Mouse (Mus musculus) c-Kit-positive CD71-positive TER-119-positive erythroid progenitor cells, embryonic 14.5 days (primary cell): ENCODE results near the gene Ntf3.

Experiments
- DNase-seq: peaks from one replicate; pipeline ENCODE4 v3.0.0-alpha.2; 2013; ENCODE audit warnings: low spot score

The Ntf3 gene

GRCm38 (mm10) chr6:126159279-126160066 is 7.2 kb downstream of the Ntf3 start:
- no peak for DNase-seq

- DNase-seq, result no peak
Observed at GRCm38 (mm10) chr6:126155928-126156327, 10.8 kb downstream of the Ntf3 start.

- DNase-seq, result no peak
Observed at GRCm38 (mm10) chr6:126154372-126154982, 12.2 kb downstream of the Ntf3 start.

- DNase-seq, result no peak
Observed at GRCm38 (mm10) chr6:126153154-126153553, 13.6 kb downstream of the Ntf3 start.

- no peak for DNase-seq
Observed at GRCm38 (mm10) chr6:126143659-126144058, 23.1 kb downstream of the Ntf3 start.

- DNase-seq, result no peak
Observed at GRCm38 (mm10) chr6:126142741-126143140, 24.0 kb downstream of the Ntf3 start.

GRCm38 (mm10) chr6:126142021-126142554 is 24.6 kb downstream of the Ntf3 start:
- no peak for DNase-seq

- DNase-seq, result no peak
Observed at GRCm38 (mm10) chr6:126141472-126141871, 25.2 kb downstream of the Ntf3 start.

- no peak for DNase-seq
Observed at GRCm38 (mm10) chr6:126140961-126141360, 25.7 kb downstream of the Ntf3 start.

- DNase-seq, result no peak
Observed at GRCm38 (mm10) chr6:126140416-126140815, 26.3 kb downstream of the Ntf3 start.

- DNase-seq, result no peak
Observed at GRCm38 (mm10) chr6:126134155-126134906, 32.4 kb downstream of the Ntf3 start.

GRCm38 (mm10) chr6:126128238-126128637 is 38.5 kb downstream of the Ntf3 start:
- DNase-seq, result no peak

- DNase-seq, result no peak
Observed at GRCm38 (mm10) chr6:126118247-126118646, 48.5 kb downstream of the Ntf3 start.

GRCm38 (mm10) chr6:126117191-126117590 is 49.5 kb downstream of the Ntf3 start:
- no peak for DNase-seq

- DNase-seq, result no peak
Observed at GRCm38 (mm10) chr6:126114934-126115633, 51.6 kb downstream of the Ntf3 start.

- no peak for DNase-seq
Observed at GRCm38 (mm10) chr6:126110892-126111835, 55.5 kb downstream of the Ntf3 start.

GRCm38 (mm10) chr6:126109184-126109583 is 57.5 kb downstream of the Ntf3 start:
- no peak for DNase-seq

- no peak for DNase-seq
Observed at GRCm38 (mm10) chr6:126108771-126109170, 57.9 kb downstream of the Ntf3 start.

- no peak for DNase-seq
Observed at GRCm38 (mm10) chr6:126107398-126107797, 59.3 kb downstream of the Ntf3 start.

GRCm38 (mm10) chr6:126106798-126107173 is 59.9 kb downstream of the Ntf3 start:
- DNase-seq, result no peak
